Mouse (Mus musculus): ENCODE measurements at regions not wholly inside any gene's neighbourhood (a gene's known extent, or its start where the extent isn't known, plus 50 kb on each side); places are given as distances from the start of the nearest gene placed in this dataset.

GRCm38 (mm10) chr9:115548722-115549349 is 238.6 kb upstream of the Stt3b start:
- TF ChIP-seq CTCF (IDR thresholded peaks at IDR 0.05; ENCODE audit: borderline replicate concordance, control insufficient read depth, extremely low read depth, insufficient read depth, low read length, poor library complexity) (no peak), POLR2A (IDR thresholded peaks at IDR 0.05; ENCODE audit: control insufficient read depth, extremely low read depth, insufficient read depth, low read length, poor library complexity) (no peak)
